Mouse (Mus musculus) midbrain, embryonic 14.5 days (tissue): ENCODE data around the gene Foxo3. TPM values are rescaled to one million over a fixed set of nuclear protein-coding genes. Genes with fewer than 3 reads are reported as not detected.

Experiments used
- ATAC-seq: fragments of 200-750 bp; cut with Nextera tagmentation; 2 replicates; pipeline ENCODE4 v1.8.0; 2017; ENCODE audit warnings: moderate number of reproducible peaks, moderate library complexity; ENCODE audit not compliant: low FRiP score, low TSS enrichment
- DNase-seq: peaks from one replicate; pipeline ENCODE4 v3.0.0-alpha.2; 2015
- H3K27ac ChIP-seq: fragments of 300-500 bp; sonication (generic); replicated peaks from 2 replicates; pipeline ENCODE4 v1.5.1; 2014; ENCODE audit warnings: mild to moderate bottlenecking, low read depth, low read length, moderate library complexity
- H3K27me3 ChIP-seq: fragments of 300-500 bp; sonication (generic); 2 replicates; pipeline ENCODE4 v1.6.1; 2014; ENCODE audit warnings: low read length, control low read depth, mixed read lengths; ENCODE audit not compliant: control insufficient read depth, insufficient read depth
- H3K36me3 ChIP-seq: fragments of 300-500 bp; sonication (generic); 2 replicates; pipeline ENCODE4 v1.6.1; 2014; ENCODE audit warnings: low read length, control low read depth; ENCODE audit not compliant: control insufficient read depth, insufficient read depth
- H3K4me1 ChIP-seq: fragments of 300-500 bp; sonication (generic); 2 replicates; pipeline ENCODE4 v1.6.1; 2014; ENCODE audit warnings: mild to moderate bottlenecking, antibody characterized with exemption, low read length, control low read depth; ENCODE audit not compliant: control insufficient read depth, insufficient read depth
- H3K4me2 ChIP-seq: fragments of 300-500 bp; sonication (generic); 2 replicates; pipeline ENCODE4 v1.6.1; 2014; ENCODE audit warnings: mild to moderate bottlenecking, low read length, moderate library complexity
- H3K4me3 ChIP-seq: fragments of 300-500 bp; sonication (generic); replicated peaks from 2 replicates; pipeline ENCODE4 v1.5.1; 2014; ENCODE audit warnings: low read depth, low read length
- H3K9ac ChIP-seq: fragments of 300-500 bp; sonication (generic); replicated peaks from 2 replicates; pipeline ENCODE4 v1.6.1; 2014; ENCODE audit warnings: mild to moderate bottlenecking, low read length, moderate library complexity
- H3K9me3 ChIP-seq: fragments of 300-500 bp; sonication (generic); 2 replicates; pipeline ENCODE4 v1.6.1; 2016; ENCODE audit warnings: low read length, control low read depth, mixed read lengths; ENCODE audit not compliant: control insufficient read depth
- WGBS: fragments of 180-500 bp; shearing (Covaris S2); extraction: QIAGEN DNeasy Blood & Tissue Kit; methylation state at CpG from one replicate; pipeline ENCODE4 v1.1.7; 2014; 5-methylcytosine and 5-hydroxymethylcytosine counted together
- polyA plus RNA-seq: library from polyadenylated mRNA; unstranded; fragments of >200 nt; fragmentation: Nextera tagmentation; extraction: Ambion mirVana; gene quantifications from 2 replicates; pipeline ENCODE4 v1.2.1, GENCODE M21; 2014

Foxo3 gene
- polyA plus RNA-seq, 1 experiment from 2014 or later: 6.0 TPM

DNA sequence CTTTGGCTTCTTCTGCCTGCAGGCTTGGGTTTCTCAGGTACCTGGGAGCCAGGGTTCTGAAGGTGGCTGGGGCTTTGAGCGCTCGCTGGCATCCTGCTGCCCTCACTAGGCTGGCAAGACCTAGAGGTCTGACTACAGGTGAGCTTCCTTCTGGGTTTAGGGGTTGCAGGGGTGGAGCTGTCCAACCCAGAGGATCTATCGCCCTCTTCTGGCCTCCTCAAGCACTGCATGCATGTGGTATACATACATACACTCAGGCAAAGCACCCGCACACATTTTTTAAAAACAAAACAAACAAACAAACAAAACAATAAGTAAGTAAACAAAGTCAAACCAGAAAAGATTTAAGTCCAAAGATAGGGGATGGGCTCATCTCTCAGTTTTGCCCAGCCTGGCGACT lies 14.8 kb upstream of the Foxo3 start:
- peak; percentile 56 for DNase-seq
- Histone ChIP-seq H3K27me3 (no peaks in the 10 kb centered on the region), H3K9ac (no peak overlapping the region), H3K27ac (no peak overlapping the region), H3K9me3 (no peaks in the 10 kb centered on the region), H3K36me3 (no peaks in the 10 kb centered on the region), H3K4me1 (no peaks in the 10 kb centered on the region), H3K4me2 (no peak overlapping the region), H3K4me3 (no peak overlapping the region)
- no peak for ATAC-seq
- 60% methylated on average over 5 of the region's 5 CpGs for WGBS

- H3K36me3 ChIP-seq: no peaks in the 10 kb centered on the region
- no peaks in the 10 kb centered on the region for H3K9me3 ChIP-seq
- no peak overlapping the region for H3K4me2 ChIP-seq
- no peak overlapping the region for H3K4me3 ChIP-seq
- H3K4me1 ChIP-seq: no peaks in the 10 kb centered on the region
- H3K27me3 ChIP-seq: no peaks in the 10 kb centered on the region
- WGBS: 50% methylated on average over 1 of the region's 1 CpGs
- no peak for DNase-seq
- H3K27ac ChIP-seq: no peak overlapping the region
- no peak for ATAC-seq
- H3K9ac ChIP-seq: no peak overlapping the region
These were observed 11.1 kb upstream of the Foxo3 start for GRCm38 (mm10) chr10:42287666-42288065.

DNA sequence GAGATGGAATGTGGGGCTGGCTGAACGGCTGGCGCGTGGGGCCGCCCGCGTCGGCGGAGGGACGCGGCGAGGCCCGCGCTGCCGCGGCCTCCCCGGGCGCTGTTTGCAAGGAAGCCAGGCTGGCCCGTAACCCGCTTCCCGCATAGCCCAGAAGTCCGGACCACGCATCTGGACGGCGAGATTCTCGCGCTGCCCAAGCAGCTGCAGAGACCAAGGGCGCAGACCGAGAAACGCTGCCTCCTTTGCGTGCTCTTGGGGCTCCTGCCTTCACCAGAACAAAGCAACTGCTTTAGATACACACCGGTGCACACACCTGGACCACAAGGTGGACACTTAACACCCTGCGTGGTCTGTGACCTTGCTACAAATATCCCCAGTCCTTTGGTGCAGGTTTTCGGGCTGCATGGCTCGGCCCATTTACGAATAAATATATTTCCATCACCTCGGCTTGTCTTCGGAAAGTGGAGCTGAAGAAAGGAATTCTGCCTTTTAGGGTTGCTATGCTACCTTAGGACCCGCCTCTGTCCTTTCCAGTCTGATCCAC lies 1.8 kb upstream of the Foxo3 start:
- Histone ChIP-seq H3K4me1 (peaks cover 13% of the 10 kb centered on the region), H3K4me2 (peak overlapping the region; percentile 98), H3K36me3 (no peaks in the 10 kb centered on the region), H3K9me3 (no peaks in the 10 kb centered on the region), H3K4me3 (peak overlapping the region; percentile 80), H3K9ac (peak overlapping the region; percentile 62), H3K27ac (peak overlapping the region; percentile 97), H3K27me3 (peaks cover 10% of the 10 kb centered on the region; the same call in 1 of the 2 replicates)
- under 1% methylated on average over 37 of the region's 38 CpGs for WGBS
- DNase-seq (no peak), ATAC-seq (peak; percentile 5)

- H3K4me2 ChIP-seq: peak overlapping the region; percentile 98
- under 1% methylated on average over 76 of the region's 78 CpGs for WGBS
- H3K27me3 ChIP-seq: peaks cover 10% of the 10 kb centered on the region; the same call in 1 of the 2 replicates
- peak; percentile 93 for ATAC-seq
- peak overlapping the region; percentile 80 for H3K4me3 ChIP-seq
- H3K4me1 ChIP-seq: peaks cover 13% of the 10 kb centered on the region
- peak; percentile 99 for DNase-seq
- H3K36me3 ChIP-seq: no peaks in the 10 kb centered on the region
- H3K9me3 ChIP-seq: no peaks in the 10 kb centered on the region
- peak overlapping the region; percentile 97 for H3K27ac ChIP-seq
- peak overlapping the region; percentile 75 for H3K9ac ChIP-seq
These were observed 1.1 kb upstream of the Foxo3 start for GRCm38 (mm10) chr10:42277476-42278306.

GRCm38 (mm10) chr10:42275871-42276501 lies 569 bp downstream of the Foxo3 start:
- no peaks in the 10 kb centered on the region for H3K9me3 ChIP-seq
- peak overlapping the region; percentile 97 for H3K27ac ChIP-seq
- H3K4me3 ChIP-seq: peak overlapping the region; percentile 80
- H3K4me2 ChIP-seq: peak overlapping the region; percentile 98
- no peaks in the 10 kb centered on the region for H3K36me3 ChIP-seq
- peak; percentile 63 for DNase-seq
- under 1% methylated on average over 38 of the region's 40 CpGs for WGBS
- no peak for ATAC-seq
- H3K9ac ChIP-seq: peak overlapping the region; percentile 75
- peaks cover 13% of the 10 kb centered on the region for H3K4me1 ChIP-seq
- H3K27me3 ChIP-seq: peaks cover 10% of the 10 kb centered on the region; the same call in 1 of the 2 replicates

DNA sequence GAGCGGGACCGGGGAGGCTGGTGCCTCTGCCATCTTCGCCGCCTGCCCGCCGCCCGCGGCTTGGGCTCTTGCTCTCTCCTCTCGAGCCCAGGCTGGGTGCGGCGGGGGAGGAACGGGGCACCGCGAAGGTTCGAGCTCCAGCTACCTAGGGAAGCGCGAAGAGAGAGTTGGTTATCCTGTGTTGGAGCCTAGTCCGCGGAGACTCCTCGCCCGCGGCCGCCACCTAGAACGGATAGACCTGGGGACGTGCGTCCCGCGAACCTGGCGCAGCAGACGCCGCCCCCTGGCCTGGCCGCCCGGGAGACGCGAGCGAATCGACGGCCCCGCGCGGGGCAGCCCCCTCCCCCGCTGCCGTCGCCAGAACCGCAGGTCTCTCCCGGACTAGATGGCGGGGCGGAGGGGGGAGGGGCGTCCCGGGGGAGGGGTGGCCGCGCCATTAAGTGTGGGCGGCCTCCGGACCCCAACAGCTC lies 1.1 kb downstream of the Foxo3 start:
- DNase-seq (peak; percentile 65), ATAC-seq (no peak)
- peak overlapping the region; percentile 97 for H3K27ac ChIP-seq
- peak overlapping the region; percentile 98 for H3K4me2 ChIP-seq
- WGBS: under 1% methylated on average over 44 of the region's 54 CpGs
- peak overlapping the region; percentile 75 for H3K9ac ChIP-seq
- H3K27me3 ChIP-seq: peaks cover 10% of the 10 kb centered on the region; the same call in 1 of the 2 replicates
- H3K4me3 ChIP-seq: peak overlapping the region; percentile 80
- H3K36me3 ChIP-seq: no peaks in the 10 kb centered on the region
- H3K9me3 ChIP-seq: no peaks in the 10 kb centered on the region
- H3K4me1 ChIP-seq: peaks cover 13% of the 10 kb centered on the region

GRCm38 (mm10) chr10:42274712-42275400 lies 1.7 kb downstream of the Foxo3 start:
- peak overlapping the region; percentile 98 for H3K4me2 ChIP-seq
- peak overlapping the region; percentile 75 for H3K9ac ChIP-seq
- H3K4me1 ChIP-seq: peaks cover 13% of the 10 kb centered on the region
- peak overlapping the region; percentile 80 for H3K4me3 ChIP-seq
- ATAC-seq: no peak
- H3K36me3 ChIP-seq: no peaks in the 10 kb centered on the region
- 0 out of 2 replicates have a peak overlapping the region, but pooled peaks have one; percentile 97 for H3K27ac ChIP-seq
- H3K9me3 ChIP-seq: no peaks in the 10 kb centered on the region
- peaks cover 9% of the 10 kb centered on the region; the same call in 1 of the 2 replicates for H3K27me3 ChIP-seq
- 1% methylated on average over 65 of the region's 65 CpGs for WGBS
- DNase-seq: peak; percentile 55
